Mouse (Mus musculus) cerebellum, postnatal 10 days (tissue): ENCODE measurements around the gene Cobll1.
A peak's percentile ranks its signal among the peaks of the same experiment; 100 is the strongest.

Experiments used
- DNase-seq, 2 experiments: peaks; one replicate each; pipeline ENCODE4 v3.0.0; 2021; ENCODE audit warnings: mixed read lengths in 2 of 2

Gene Cobll1

GRCm38 (mm10) chr2:65145421-65146117 is 93.6 kb downstream of the Cobll1 start:
- DNase-seq = peak; percentile 57 to 63

GRCm38 (mm10) chr2:65141093-65141661 is 98.0 kb downstream of the Cobll1 start:
- DNase-seq = no peak

GRCm38 (mm10) chr2:65140330-65140922 is 98.8 kb downstream of the Cobll1 start:
- DNase-seq = peak; percentile 51 to 63

- no peak for DNase-seq
Observed at GRCm38 (mm10) chr2:65139606-65140329, 99.4 kb downstream of the Cobll1 start.

GRCm38 (mm10) chr2:65138992-65139391 is 100.2 kb downstream of the Cobll1 start:
- no peak for DNase-seq

GRCm38 (mm10) chr2:65126141-65126783 is 112.9 kb downstream of the Cobll1 start:
- DNase-seq = peak; percentile 34 to 37

- no peak for DNase-seq
Observed at GRCm38 (mm10) chr2:65123702-65124101, 115.5 kb downstream of the Cobll1 start.

- DNase-seq = peak; percentile 72 to 78
Observed at GRCm38 (mm10) chr2:65121435-65121834, 117.8 kb downstream of the Cobll1 start.

GRCm38 (mm10) chr2:65121012-65121411 is 118.2 kb downstream of the Cobll1 start:
- no peak for DNase-seq

- no peak for DNase-seq
Observed at GRCm38 (mm10) chr2:65120112-65120511, 119.1 kb downstream of the Cobll1 start.

- DNase-seq = no peak
Observed at GRCm38 (mm10) chr2:65119667-65120066, 119.5 kb downstream of the Cobll1 start.

GRCm38 (mm10) chr2:65119076-65119475 is 120.1 kb downstream of the Cobll1 start:
- DNase-seq = no peak

- DNase-seq = no peak
Observed at GRCm38 (mm10) chr2:65117859-65118258, 121.3 kb downstream of the Cobll1 start.

- no peak for DNase-seq
Observed at GRCm38 (mm10) chr2:65116428-65117125, 122.6 kb downstream of the Cobll1 start.

- no peak for DNase-seq
Observed at GRCm38 (mm10) chr2:65113191-65113590, 126.0 kb downstream of the Cobll1 start.

- DNase-seq = no peak
Observed at GRCm38 (mm10) chr2:65104569-65104968, 134.6 kb downstream of the Cobll1 start.

GRCm38 (mm10) chr2:65103801-65104200 is 135.4 kb downstream of the Cobll1 start:
- DNase-seq = no peak

- DNase-seq = no peak
Observed at GRCm38 (mm10) chr2:65101388-65101787, 137.8 kb downstream of the Cobll1 start.

- DNase-seq = peak; percentile 65 to 69
Observed at GRCm38 (mm10) chr2:65100001-65100400, 139.2 kb downstream of the Cobll1 start.

GRCm38 (mm10) chr2:65095571-65095970 is 143.6 kb downstream of the Cobll1 start:
- DNase-seq = no peak

- peak in 1 of 2 experiments; percentile 17 for DNase-seq
Observed at GRCm38 (mm10) chr2:65093990-65094389, 145.2 kb downstream of the Cobll1 start.

GRCm38 (mm10) chr2:65090986-65091385 is 148.2 kb downstream of the Cobll1 start:
- DNase-seq = no peak
